Comparison of ENCODE assay signal across 9 mouse cellular contexts in genomic region chr11:58641057-58641456, GRCm38 (mm10). TPM values are rescaled to one million over a fixed set of nuclear protein-coding genes. Genes with fewer than 3 reads are reported as not detected.
DNase-seq lines count a peak whose midpoint lies in the region; ATAC-seq and TF ChIP-seq lines count a peak whose summit lies in the region.
"Had no signal": no experiment of that assay in that cellular context is flagged by ENCODE, and none has a peak within 500 bp of the region (broad histone marks: within the 10 kb centered on the region; RNA-seq: fewer than 3 reads in every experiment).

No protein-coding gene starts in this region.

- no peak for TF ChIP-seq POLR2A in limb, embryonic 14.5 days (IDR thresholded peaks at IDR 0.05; ENCODE audit: borderline replicate concordance, extremely low read depth, insufficient read depth, insufficient read length)

- peaks cover 13% of the 10 kb centered on the region; the same call in 1 of the 2 replicates for H3K27me3 ChIP-seq in kidney, embryonic 14.5 days (ENCODE audit: control insufficient read depth, insufficient read depth, low read length)
- peaks cover 41% of the 10 kb centered on the region for H3K27me3 ChIP-seq in forebrain, embryonic 10.5 days (ENCODE audit: poor library complexity, severe bottlenecking)
- peaks cover 10% of the 10 kb centered on the region; the same call in 1 of the 2 replicates for H3K27me3 ChIP-seq in limb, embryonic 14.5 days (ENCODE audit: control insufficient read depth, insufficient read depth, low read length)

- H3K9me3 ChIP-seq in kidney, embryonic 14.5 days (ENCODE audit: control insufficient read depth, low read length), result no peaks in the 10 kb centered on the region
- H3K9me3 ChIP-seq in forebrain, embryonic 10.5 days, result no peaks in the 10 kb centered on the region
- H3K9me3 ChIP-seq in limb, embryonic 14.5 days (ENCODE audit: control insufficient read depth, low read length), result no peaks in the 10 kb centered on the region

- no peaks in the 10 kb centered on the region for H3K36me3 ChIP-seq in kidney, embryonic 14.5 days (ENCODE audit: control insufficient read depth, insufficient read depth, low read length)
- H3K36me3 ChIP-seq in forebrain, embryonic 10.5 days (replicated peaks), result no peaks in the 10 kb centered on the region
- no peaks in the 10 kb centered on the region for H3K36me3 ChIP-seq in limb, embryonic 14.5 days (ENCODE audit: control insufficient read depth, insufficient read depth, low read length)

- peak overlapping the region; percentile 58; the same call in 1 of the 2 replicates for H3K4me2 ChIP-seq in kidney, embryonic 14.5 days (replicated peaks; ENCODE audit: low read depth, low read length)
- H3K4me2 ChIP-seq in limb, embryonic 14.5 days (replicated peaks; ENCODE audit: low read depth, low read length, severe bottlenecking), result peak overlapping the region; percentile 66

- WGBS in kidney, embryonic 14.5 days, result 31% methylated on average over 14 of the region's 14 CpGs
- WGBS in forebrain, embryonic 10.5 days, result 28% methylated on average over 14 of the region's 14 CpGs
- WGBS in limb, embryonic 14.5 days, result 37% methylated on average over 9 of the region's 14 CpGs

- ATAC-seq in kidney, embryonic 14.5 days (ENCODE audit: low FRiP score, low TSS enrichment), result no peak
- ATAC-seq in limb, embryonic 14.5 days (ENCODE audit: low FRiP score, low read depth), result no peak
- no peak for ATAC-seq in cerebellum, adult (ENCODE audit: insufficient number of reproducible peaks, low FRiP score, low TSS enrichment)

- no peak overlapping the region for H3K27ac ChIP-seq in kidney, embryonic 14.5 days (ENCODE audit: low read depth, low read length)
- peak overlapping the region; percentile 79 for H3K27ac ChIP-seq in forebrain, embryonic 10.5 days
- no peak overlapping the region for H3K27ac ChIP-seq in limb, embryonic 14.5 days (replicated peaks; ENCODE audit: low read depth, low read length)

- DNase-seq in kidney, postnatal 25 days, result no peak
- DNase-seq in forebrain, embryonic 10.5 days (ENCODE audit: extremely low spot score, low spot score), result no peak
- no peak for DNase-seq in limb, embryonic 14.5 days (ENCODE audit: low spot score)
- peak; percentile 59 to 65 for DNase-seq in spleen, postnatal 10 days (ENCODE audit: low spot score in 2 of 2)
- no peak for DNase-seq in MN1 (ENCODE audit: low spot score)
- DNase-seq in layer of hippocampus, postnatal 25 days (ENCODE audit: extremely low spot score in 1 of 2, low spot score in 1 of 2), result no peak
- DNase-seq: cerebellum, adult 9-10 months had no signal

- H3K9ac ChIP-seq in kidney, embryonic 14.5 days (ENCODE audit: low read depth, low read length), result no peak overlapping the region
- H3K9ac ChIP-seq in limb, embryonic 14.5 days (ENCODE audit: low read depth, low read length, severe bottlenecking), result peak overlapping the region; percentile 36; the same call in 1 of the 2 replicates

- H3K4me1 ChIP-seq in kidney, embryonic 14.5 days (ENCODE audit: control insufficient read depth, insufficient read depth, low read length), result 0 out of 2 replicates have a peak, but pooled peaks cover 9% of the 10 kb centered on the region
- H3K4me1 ChIP-seq in forebrain, embryonic 10.5 days, result peaks cover 14% of the 10 kb centered on the region
- peaks cover 8% of the 10 kb centered on the region for H3K4me1 ChIP-seq in limb, embryonic 14.5 days (ENCODE audit: control insufficient read depth, insufficient read depth, low read length)

- peak overlapping the region; percentile 29; the same call in 1 of the 2 replicates for H3K4me3 ChIP-seq in kidney, embryonic 14.5 days (ENCODE audit: low read length)
- H3K4me3 ChIP-seq in forebrain, embryonic 10.5 days, result peak overlapping the region; percentile 59
- no peak overlapping the region for H3K4me3 ChIP-seq in limb, embryonic 14.5 days (replicated peaks; ENCODE audit: low read length)

RNA-seq across cellular contexts. Expression of gene Trim58, which starts 0.8 kb away (rescaled TPM):
- not detected in 2 replicates for polyA plus RNA-seq in kidney, embryonic 14.5 days (2014; fragmentation: Nextera tagmentation; extraction: Ambion mirVana)
- 0.33 and 0.35 TPM in 2 replicates for polyA plus RNA-seq in forebrain, embryonic 10.5 days (2016; fragmentation: Nextera tagmentation; extraction: Ambion mirVana)
- polyA plus RNA-seq in limb, embryonic 14.5 days (2012; rRNA removed), result 0.06 and 0.14 TPM in 2 replicates
- not detected in 2 replicates for polyA plus RNA-seq in limb, embryonic 14.5 days (2014; fragmentation: Nextera tagmentation; extraction: Ambion mirVana)
- under 1 TPM in 1 of 2 experiments, not detected in 1; 0.15 TPM for total RNA-seq in layer of hippocampus, postnatal 25 days (2021)

RNA-seq across cellular contexts. Expression of gene Olfr323, which starts 10.8 kb away (rescaled TPM):
- polyA plus RNA-seq in kidney, embryonic 14.5 days (2014; fragmentation: Nextera tagmentation; extraction: Ambion mirVana), result not detected in 2 replicates
- polyA plus RNA-seq in forebrain, embryonic 10.5 days (2016; fragmentation: Nextera tagmentation; extraction: Ambion mirVana), result not detected in 2 replicates
- polyA plus RNA-seq in limb, embryonic 14.5 days (2012; rRNA removed), result not detected in 2 replicates
- not detected in 2 replicates for polyA plus RNA-seq in limb, embryonic 14.5 days (2014; fragmentation: Nextera tagmentation; extraction: Ambion mirVana)
- not detected for total RNA-seq in layer of hippocampus, postnatal 25 days (2021)

RNA-seq across cellular contexts. Expression of gene Olfr322, which starts 17.5 kb away (rescaled TPM):
- polyA plus RNA-seq in kidney, embryonic 14.5 days (2014; fragmentation: Nextera tagmentation; extraction: Ambion mirVana), result 0.07 TPM in 1 of 2 replicates, not detected in the other
- polyA plus RNA-seq in forebrain, embryonic 10.5 days (2016; fragmentation: Nextera tagmentation; extraction: Ambion mirVana), result not detected in 2 replicates
- not detected in 2 replicates for polyA plus RNA-seq in limb, embryonic 14.5 days (2012; rRNA removed)
- not detected in 2 replicates for polyA plus RNA-seq in limb, embryonic 14.5 days (2014; fragmentation: Nextera tagmentation; extraction: Ambion mirVana)
- total RNA-seq in layer of hippocampus, postnatal 25 days (2021), result not detected

RNA-seq across cellular contexts. Expression of gene 2210407C18Rik, which starts 25.2 kb away (rescaled TPM):
- not detected in 2 replicates for polyA plus RNA-seq in kidney, embryonic 14.5 days (2014; fragmentation: Nextera tagmentation; extraction: Ambion mirVana)
- polyA plus RNA-seq in forebrain, embryonic 10.5 days (2016; fragmentation: Nextera tagmentation; extraction: Ambion mirVana), result not detected in 2 replicates
- polyA plus RNA-seq in limb, embryonic 14.5 days (2012; rRNA removed), result not detected in 2 replicates
- not detected in 2 replicates for polyA plus RNA-seq in limb, embryonic 14.5 days (2014; fragmentation: Nextera tagmentation; extraction: Ambion mirVana)
- total RNA-seq in layer of hippocampus, postnatal 25 days (2021), result not detected

RNA-seq across cellular contexts. Expression of gene Olfr320, which starts 39.8 kb away (rescaled TPM):
- polyA plus RNA-seq in kidney, embryonic 14.5 days (2014; fragmentation: Nextera tagmentation; extraction: Ambion mirVana), result not detected in 2 replicates
- polyA plus RNA-seq in forebrain, embryonic 10.5 days (2016; fragmentation: Nextera tagmentation; extraction: Ambion mirVana), result not detected in 2 replicates
- polyA plus RNA-seq in limb, embryonic 14.5 days (2012; rRNA removed), result not detected in 2 replicates
- polyA plus RNA-seq in limb, embryonic 14.5 days (2014; fragmentation: Nextera tagmentation; extraction: Ambion mirVana), result not detected in 2 replicates
- not detected for total RNA-seq in layer of hippocampus, postnatal 25 days (2021)

Comparison
In these comparisons a context has a peak if more than half of its experiments do, and no peak if none do; other contexts are left out.
1. DNase-seq: peak in spleen, postnatal 10 days (2 of 2); none in kidney, postnatal 25 days (0 of 2), forebrain, embryonic 10.5 days (single experiment), limb, embryonic 14.5 days (single experiment), MN1 (single experiment) and layer of hippocampus, postnatal 25 days (0 of 2).